Mouse (Mus musculus) MEL-GATA-1-ER (cell line): Measurements from ENCODE around the gene Gm20388.

Experiments used
- DNase-seq: peaks from one replicate; pipeline ENCODE4 v3.0.0-alpha.2; 2012; ENCODE audit warnings: low read depth; ENCODE audit errors: extremely low read depth

Gene Gm20388

DNA sequence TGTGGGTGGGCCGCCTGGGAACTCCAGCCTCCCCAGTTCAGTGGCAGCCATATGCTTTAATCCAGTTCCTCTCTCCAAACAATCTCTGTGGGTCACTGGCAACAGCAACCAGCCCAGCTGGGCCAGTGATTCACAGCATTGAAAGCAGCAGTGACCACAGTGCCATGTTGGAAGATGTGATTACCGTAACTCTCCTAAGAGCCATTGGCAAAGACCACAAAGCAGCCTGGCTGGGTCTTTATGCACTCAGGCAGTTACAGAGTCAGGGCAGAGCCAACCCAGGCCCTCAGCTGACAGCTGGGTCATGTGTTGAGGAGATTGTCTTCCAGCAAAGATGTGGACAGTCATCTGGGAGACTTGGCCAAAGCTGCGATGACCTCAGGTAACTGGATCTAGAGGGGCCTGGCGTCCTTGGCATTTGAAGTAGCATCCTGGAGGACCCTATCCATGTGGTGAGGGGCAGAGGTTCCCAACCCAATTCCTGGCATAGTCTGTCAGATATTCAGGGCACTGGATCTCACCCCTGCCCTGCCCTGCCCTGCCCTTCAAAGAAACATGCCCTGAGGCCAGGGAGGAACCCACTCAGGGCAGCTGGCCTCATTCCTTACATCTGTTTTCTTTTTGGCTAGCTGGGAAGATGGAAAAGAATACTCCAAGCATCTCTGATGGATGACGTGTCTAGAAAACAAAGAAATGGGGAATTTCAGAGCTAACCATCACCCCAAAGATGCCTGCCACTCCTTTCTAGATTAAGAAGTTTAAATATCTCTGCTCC is 1052.2 kb downstream of the Gm20388 start:
- no peak for DNase-seq

DNA sequence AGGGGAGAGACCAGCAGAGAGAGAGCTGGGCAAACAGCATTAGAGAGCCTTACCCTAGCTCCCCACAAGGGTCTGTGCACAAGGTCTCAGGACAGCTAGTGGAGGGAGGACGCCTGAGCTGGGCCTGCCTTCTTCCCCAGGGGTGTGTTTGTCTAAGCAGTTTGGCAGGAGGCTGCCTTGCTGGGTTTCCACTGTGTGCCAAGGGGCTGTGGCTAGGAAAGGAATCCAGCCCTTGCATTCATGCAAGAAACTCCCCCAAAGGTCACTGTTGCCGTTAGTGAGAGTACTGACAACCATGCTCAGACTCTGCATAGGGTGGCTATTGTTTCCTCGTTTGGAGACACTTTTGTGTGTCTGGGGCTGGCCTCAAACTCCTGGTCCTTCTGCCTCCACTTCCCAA is 1055.9 kb downstream of the Gm20388 start:
- DNase-seq = no peak

DNA sequence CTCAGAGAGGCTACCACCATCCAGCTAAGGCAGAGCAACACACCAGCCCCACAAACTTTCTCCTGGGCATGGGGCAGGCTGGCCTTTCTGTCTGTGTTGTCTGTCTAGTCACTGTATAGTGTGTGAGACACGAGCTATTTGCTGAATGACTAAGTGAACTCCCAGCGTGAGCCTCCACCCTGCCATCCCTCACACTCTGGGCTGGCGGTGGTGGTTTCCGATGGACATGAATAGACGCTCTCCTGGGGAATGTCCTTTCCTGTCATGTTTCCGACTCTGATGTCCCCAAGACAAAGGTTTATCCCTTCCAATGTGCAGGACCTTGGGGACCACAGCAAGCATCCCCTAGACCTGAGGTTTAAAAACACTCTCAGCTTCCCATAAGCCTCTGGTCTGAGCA is 1057.7 kb downstream of the Gm20388 start:
- DNase-seq = no peak

DNA sequence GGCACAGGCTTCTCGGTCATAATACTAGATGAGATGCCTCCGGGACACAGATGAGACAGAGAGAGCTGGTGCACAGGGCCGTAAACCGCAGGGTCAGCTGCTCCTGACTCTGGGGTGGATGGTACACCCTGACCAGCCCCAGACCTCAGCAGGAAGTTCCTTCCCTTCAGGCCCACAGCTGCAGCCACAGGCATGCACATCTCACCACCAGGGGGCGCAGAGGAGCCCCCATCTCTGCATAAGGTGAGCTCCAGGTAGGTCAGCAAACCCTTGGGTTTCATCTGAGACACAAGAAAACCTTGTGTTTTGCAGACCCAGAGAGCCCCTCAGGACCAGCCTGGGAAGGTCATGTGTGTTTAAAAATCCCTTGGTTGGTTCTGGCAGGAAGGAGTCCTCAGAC is 1059.7 kb downstream of the Gm20388 start:
- DNase-seq = no peak

DNA sequence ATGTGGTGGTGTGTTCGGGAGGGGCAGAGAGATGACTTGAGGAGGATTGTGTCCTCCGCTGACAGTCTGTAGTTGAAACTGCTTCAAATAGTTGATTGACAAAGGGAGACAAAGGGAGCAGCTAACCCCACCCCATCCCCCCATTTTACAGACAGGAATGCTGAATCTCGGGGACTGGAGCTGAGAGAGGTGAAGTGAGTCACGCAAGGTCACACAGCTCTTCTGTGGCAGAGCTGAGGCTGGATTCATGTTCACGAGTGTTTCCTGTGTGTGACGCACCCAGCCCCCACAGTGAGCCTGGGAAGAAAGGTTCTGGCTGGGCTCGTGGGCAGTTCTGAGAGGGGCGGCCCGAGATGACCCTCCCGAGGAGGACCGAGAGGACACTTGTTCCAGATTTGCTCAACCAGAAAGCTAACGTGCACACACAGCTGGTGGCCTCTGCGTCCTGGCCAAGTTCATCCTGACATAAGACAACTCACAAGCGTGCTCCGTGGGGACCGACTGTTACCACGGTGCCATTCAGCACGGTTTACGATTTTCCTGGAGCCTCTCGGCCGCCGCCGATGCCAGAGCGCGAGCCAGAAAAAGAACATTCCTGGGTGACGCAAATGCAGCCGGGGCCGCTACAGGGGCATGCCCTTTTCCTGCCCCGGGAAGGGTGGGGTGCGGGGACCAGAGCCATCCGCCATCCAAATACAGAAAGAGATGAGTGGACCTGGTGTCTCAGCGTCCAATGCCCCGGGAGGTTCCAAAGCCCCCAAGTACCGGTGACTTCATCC is 1061.2 kb downstream of the Gm20388 start:
- no peak for DNase-seq

DNA sequence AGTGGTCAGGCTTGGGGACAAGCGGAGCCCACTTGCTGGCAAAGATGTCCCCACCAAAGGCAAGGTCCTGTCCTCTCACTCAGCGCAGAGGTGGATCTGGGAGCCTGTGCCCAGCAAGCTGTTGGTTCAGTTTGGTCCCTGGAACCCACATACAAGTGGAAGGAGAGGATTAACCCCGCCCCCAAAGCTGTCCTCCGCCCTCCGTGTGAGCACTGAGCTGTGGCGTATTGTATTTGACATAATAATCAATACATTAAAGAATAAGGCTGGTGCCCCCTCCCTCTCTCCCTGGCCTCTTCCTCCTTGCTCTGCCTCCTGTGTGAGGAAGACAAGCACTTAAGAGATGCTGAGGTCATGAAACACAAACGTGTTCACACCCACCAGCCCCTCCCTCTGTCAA is 1062.4 kb downstream of the Gm20388 start:
- DNase-seq = no peak

DNA sequence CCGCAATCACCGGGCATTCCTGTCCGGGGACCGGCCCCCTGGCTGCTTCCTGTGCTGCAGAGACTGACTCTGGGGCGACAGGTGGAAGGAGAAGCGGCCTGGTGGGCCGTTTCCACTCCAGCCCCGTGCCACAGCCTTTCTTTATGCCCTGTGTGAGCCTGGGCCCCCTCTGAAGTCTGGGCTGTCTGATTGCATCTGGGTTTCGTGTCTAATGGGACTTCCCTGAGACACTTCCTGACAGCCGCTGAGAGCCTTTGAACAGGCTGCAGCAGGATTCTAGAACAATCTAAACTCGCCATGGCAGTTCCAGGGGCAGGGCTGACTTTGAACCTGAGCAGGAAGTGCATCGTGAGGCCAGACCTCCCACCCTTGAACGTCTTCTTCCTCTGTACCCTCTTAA is 1066.5 kb downstream of the Gm20388 start:
- DNase-seq = no peak

DNA sequence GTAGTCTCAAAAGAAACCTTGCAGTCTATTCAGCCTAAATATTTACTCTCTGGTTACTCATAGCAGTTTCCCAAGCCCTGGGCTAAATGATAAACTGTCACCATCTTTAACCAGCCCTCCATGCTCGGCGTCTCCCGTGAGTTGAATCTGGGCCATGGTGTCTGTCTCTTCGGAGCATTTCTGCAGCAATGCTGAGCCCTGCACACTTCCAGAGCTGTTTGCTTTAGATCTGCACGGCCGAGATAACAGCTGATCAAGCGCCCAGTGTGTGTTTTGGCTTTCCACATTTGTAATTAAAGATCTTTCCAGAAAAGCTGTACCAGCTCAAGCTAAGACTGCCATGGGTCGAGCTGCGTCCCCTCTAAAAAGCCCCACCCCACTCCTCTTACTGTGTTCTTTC is 1068.6 kb downstream of the Gm20388 start:
- no peak for DNase-seq

DNA sequence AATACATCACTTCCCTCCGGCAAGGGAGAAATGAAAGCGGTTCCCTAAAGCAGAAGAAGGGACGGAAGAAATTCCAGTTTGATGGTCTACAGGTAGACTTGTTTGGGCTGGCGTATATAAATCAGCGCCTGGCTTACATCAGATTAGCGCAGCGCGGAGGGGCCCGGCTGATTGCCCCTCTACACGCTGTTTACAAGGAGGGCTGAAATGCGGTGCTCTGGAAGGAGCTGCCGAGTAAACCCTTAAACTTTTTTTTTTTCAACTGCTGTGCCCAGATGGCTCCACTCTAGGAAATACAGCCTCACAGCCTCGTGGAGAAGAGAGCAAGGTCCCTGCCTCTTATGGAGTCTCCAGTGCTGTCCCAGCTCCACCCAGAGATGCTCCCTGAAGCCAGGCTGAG is 1070.3 kb downstream of the Gm20388 start:
- no peak for DNase-seq

DNA sequence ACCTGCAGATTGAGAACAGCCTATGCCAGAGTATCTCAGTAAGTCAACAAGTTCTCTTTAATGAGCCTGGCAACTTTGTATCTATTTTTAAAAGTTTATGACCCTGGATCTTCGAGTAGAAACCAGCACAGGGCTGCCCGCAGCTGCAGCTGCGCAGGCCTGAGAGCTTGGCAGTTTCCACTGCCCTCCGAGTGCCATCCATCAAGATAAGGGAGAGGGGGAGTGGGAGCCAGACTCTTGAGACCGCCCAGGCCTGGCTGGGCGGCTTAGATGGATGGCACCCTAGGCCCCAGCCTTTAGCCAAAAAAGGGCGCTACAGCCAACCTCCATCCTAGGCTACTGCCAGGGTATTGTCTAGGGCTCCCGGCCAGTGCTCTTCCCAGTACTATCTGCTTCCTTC is 1074.2 kb downstream of the Gm20388 start:
- no peak for DNase-seq

DNA sequence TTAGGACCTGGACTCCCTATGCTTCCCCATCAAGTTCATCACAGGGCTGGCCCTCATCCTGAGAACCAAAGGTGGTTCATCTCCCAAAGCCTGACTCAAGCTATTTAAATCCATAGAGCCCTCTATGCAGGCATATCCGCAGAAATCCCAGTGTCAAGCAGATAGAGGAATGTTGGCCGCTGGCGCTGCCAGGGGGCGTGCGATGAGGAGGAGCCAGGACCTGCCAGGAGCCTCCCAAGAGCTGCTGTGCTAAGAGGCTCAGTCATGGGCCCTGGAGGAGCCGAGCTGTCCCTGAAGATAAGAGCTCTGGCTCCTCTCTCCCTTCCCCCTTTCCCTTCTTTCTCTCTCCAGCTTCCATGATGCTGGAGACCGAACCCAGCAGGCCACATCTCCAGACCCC is 1075.4 kb downstream of the Gm20388 start:
- no peak for DNase-seq

DNA sequence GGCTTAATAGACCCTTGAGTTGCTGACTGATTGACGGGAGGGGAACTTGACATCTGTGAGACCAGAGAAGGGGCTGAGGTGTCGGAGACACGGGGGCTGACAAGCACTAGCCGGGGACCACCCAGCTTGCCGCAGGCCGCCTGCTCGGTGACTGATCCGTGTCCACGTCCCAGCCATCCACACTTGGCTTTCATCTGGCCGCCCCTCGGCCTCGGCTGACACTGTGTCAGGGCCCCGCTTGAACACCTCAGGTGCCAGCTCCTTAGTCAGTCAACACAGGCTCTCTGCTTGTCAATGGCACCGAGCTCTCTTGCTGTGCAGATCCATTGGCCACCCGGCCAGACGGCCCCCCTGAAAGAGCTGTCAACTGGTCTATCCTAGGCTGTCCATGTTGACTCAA is 1083.1 kb downstream of the Gm20388 start:
- no peak for DNase-seq

DNA sequence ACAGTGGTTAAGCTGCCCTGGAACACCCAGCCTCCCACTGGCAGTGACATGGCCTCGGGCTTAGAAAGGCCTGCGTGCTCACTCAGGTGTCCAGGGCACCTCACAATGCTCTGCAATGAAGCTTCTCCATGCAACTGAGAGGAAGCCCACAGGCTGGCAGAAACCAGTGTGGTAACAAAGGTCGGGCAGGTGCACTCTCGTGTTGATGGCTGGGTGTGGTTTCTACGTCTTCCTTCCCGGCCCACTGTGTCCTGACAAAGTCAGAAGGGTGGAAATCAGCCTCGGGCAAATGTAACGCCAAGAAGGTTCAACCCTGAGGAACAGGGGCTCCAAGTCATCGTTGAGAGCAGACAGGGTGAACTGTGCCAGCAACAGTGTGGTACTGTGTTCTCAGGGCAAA is 1084.8 kb downstream of the Gm20388 start:
- no peak for DNase-seq

DNA sequence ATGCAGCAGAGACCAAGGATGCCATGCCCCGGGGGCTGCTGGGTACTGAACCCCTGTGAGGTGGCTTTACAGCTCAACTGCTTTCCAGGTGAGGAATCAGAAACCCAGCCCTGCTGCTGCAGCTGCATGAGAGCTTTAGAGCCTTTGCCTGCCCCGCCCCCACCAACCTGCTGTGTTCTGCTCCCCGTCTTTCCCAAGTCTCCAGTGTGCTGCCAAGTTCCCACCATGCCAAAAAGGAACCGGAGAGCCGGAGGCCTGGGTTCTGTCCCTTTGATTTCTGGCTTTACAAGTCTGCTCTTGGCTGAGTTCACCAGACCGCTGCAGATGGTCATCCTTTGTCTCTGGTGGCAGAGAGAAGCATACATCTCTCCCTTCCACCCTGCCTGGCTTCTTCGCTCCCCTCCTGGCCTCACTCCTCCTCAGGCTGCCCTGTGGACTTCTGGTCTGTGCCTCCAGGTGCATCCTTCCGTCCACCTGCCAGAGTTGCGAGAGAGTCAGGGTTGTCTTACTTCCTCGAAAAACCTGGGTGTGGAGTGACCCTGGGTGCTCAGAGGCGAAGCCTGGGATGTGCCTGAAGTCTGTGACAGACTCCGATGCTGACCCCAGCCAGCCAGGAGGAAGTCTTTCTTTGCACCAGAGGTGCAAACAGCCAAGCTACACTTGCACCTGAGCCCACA is 1086.4 kb downstream of the Gm20388 start:
- no peak for DNase-seq

DNA sequence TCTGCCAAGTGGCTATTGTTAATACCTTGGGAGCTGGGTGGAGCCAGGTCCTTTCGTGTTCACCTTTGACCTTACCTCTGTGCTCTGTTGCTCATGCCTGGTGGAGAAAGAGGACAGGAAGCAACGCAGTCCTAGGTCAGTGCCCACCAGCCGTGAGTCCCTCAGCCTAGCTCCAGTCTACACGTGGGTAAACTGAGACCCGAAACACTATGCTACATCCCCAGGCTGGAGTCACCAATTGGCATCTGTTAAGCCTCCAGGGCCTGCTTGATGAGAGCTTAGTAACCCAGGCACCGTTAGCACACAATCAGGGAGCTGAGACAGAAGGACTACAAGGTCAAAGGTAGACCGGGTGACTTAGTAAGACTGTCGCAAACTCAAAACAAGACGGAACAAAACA is 1087.3 kb downstream of the Gm20388 start:
- DNase-seq = no peak

DNA sequence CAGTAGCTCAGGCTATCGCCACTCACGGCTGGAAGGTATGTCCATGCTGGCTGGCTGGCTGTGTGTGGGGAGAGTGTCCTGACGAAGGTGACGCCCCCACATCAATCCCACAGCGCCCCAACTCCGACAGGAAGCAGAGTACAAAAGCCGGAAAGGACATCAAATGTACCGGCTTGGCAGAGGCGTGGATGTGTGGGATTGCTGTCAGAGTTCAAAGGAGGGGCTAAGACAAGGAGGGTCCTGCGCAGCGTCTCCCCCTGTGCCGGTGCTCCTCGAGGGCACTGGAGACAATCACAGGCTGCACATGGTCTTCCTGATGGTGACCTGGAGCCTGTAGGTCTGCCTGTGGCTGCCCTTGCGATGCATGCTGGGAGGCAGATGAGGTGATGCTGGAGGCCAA is 1088.3 kb downstream of the Gm20388 start:
- no peak for DNase-seq

DNA sequence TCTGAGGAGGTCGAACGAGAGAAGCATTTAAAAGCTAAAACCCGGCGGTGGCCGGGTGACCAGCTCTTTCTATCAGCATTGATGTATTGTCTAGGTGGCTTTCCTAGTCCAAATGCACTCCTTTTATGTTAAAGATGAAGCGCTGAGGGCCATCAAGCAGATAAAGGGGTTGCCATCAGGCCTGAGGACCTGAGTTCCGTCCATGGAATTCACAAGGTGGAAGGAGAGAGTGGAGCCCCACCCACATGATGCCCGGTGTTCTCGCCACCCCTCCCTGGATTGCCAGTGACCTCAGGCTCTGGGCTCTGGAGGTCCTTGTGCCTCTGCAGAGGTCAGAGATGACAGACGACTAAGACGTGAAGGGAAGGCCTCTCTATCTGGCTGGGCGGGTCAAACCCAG is 1091.3 kb downstream of the Gm20388 start:
- no peak for DNase-seq

DNA sequence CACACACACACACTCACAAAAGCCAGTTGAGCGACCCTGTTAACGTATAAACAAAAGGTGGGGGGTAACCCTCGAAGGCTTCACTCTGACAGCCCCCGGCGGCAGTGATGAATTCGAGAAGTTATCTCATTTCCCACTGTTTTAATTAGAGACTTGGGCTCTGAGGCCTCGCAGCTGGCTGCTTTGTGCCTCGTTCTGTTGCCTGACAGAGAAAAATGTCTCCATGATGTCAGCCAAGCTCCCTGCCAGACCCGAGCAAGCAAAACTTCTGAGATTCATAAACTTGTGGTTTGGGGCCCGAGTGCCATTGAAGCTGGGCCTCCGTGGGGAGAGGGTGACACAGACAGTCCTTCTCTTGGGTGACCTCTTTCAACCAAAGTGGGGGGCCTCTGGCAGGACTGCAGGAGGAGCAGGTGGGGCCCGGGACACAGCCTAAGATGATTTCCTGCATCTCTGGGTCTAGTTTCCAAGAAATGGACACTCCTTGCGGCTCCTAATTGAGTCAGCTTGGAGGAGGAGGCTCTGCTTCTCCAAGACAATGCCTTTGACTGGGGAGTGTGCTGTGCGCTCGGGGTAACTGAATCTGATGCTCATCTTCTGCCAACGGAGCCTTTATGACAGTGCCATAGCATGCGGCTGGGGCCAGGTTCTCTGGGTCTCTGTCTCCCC is 1092.4 kb downstream of the Gm20388 start:
- DNase-seq = no peak

DNA sequence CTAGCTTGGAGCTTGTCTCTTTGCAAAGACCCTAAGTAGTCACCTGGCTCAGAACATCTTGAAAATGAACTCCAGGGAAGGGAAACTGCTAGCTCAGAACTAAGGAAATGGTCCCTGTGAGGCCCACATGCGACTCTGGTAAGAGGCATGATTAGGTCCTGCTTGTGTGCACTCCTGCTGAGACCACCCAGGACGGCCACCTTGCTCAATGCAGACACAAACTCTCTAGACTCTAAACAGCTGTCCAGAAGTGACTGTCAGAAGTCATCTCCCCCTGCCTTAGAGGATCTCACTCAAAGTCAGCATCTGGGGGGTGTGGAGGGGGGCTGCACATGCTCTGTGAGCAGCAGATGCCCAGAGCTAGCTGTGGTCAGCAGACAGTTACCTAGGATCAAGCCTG is 1093.0 kb downstream of the Gm20388 start:
- DNase-seq = no peak

DNA sequence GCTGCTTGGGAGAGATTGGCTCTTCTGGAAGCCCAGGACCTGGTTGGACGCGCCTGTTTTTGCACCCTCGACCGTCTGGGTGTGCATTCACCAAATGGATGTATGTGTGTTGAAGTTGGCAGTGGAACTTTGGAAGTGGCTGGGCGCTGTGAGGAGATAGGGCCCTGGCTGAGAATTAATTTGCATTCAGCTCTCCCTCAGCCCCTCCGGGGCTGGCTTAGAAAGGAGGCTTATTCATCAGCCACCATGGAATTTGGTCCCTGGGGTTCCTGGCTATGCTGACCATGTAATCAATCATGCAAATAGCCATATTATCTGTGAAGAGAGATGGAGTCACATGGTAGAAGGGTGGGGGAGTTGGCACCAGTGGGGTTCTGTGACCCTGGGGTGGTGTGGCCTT is 1102.7 kb downstream of the Gm20388 start:
- no peak for DNase-seq

DNA sequence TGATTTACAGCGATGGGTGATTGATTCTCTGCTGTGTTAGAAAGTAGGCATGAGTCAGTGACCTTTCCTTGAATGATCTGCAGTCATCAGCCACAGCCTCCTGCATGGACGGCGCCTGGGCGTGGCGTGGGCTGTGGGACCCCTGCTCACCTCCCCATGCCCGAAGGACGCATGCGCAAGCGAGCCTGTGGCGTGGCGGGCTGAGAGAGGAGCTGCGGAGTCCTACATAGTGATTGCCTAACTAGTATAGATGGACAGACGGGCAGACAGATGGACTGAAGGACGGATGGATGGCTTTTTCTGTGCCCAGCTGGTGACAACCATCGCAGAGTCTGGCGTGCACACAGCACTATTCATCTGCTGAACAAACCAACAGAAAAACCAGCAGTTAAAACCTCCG is 1106.0 kb downstream of the Gm20388 start:
- DNase-seq = no peak

DNA sequence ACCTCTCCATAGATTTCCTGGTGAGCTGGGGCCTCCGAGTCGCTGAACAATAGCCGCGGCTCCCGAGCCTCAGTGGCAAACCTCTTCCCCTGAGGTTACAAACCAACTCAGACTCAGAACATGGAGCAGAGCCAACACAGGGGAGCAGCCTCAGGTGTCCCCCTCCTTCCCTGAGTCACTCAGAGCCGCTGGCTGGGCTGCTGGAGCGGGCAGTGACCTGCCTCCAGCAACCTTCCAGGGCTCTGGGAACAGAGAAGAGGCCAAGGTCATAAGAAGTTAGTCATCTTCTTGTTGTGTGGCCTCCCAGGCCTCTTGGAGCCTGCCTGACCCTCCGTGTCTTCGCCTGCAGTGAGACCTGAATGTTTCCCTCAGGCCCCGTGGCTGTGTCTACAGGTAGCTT is 1107.6 kb downstream of the Gm20388 start:
- no peak for DNase-seq
